Mouse (Mus musculus): ENCODE measurements around the gene Gmfb.

- TF ChIP-seq CTCF (IDR thresholded peaks at IDR 0.05; ENCODE audit: borderline replicate concordance, insufficient read depth, low read length) (no peak), POLR2A (IDR thresholded peaks at IDR 0.05; ENCODE audit: low read depth, low read length) (no peak)
These were observed 15.9 kb downstream of the Gmfb start for GRCm38 (mm10) chr14:46806186-46806585.
